Mouse (Mus musculus) frontal cortex, postnatal 14 days (tissue): ENCODE results near the gene Clasp1.

Source experiments
- DNase-seq, 2 experiments: peaks; one replicate each; pipeline ENCODE4 v3.0.0; 2022; ENCODE audit warnings: low spot score in 2 of 2

Clasp1 gene

DNA sequence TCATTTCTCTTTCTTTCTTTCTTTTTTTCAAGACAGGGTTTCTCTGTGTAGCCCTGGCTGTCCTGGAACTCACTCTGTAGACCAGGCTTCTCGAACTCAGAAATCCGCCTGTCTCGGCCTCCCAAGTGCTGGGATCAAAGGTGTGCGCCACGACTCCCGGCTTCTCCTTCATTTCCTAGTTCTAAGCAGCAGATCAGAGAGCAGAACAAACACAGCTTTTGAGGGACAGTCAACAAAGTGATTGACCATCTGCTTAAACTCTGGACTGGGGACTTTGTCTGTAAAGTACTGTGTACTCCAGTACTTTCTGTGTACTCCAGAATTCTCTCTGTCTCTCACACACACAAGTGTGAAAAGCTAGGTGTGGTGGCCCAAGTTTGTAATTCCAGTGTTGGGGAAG is 14.1 kb downstream of the Clasp1 start:
- DNase-seq, result no peak

DNA sequence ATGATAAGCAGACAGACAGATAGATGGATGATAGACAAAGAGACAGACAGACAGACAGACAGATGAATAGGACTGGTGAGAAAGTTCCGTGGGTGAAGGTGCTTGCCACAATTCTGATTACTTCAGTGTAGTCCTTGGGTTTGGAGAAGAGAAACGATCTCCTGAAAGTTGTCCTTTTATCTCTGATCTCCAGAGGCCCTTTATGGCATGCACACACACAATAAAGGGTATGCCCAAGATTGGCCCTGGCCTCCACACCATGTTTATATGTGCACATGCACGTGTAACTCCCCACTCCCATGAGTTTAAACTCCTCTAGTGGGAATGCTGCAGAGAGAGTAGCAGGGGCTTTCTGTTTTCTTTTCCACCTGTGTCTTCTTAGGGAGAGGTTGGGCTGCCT is 14.6 kb downstream of the Clasp1 start:
- DNase-seq, result no peak

DNA sequence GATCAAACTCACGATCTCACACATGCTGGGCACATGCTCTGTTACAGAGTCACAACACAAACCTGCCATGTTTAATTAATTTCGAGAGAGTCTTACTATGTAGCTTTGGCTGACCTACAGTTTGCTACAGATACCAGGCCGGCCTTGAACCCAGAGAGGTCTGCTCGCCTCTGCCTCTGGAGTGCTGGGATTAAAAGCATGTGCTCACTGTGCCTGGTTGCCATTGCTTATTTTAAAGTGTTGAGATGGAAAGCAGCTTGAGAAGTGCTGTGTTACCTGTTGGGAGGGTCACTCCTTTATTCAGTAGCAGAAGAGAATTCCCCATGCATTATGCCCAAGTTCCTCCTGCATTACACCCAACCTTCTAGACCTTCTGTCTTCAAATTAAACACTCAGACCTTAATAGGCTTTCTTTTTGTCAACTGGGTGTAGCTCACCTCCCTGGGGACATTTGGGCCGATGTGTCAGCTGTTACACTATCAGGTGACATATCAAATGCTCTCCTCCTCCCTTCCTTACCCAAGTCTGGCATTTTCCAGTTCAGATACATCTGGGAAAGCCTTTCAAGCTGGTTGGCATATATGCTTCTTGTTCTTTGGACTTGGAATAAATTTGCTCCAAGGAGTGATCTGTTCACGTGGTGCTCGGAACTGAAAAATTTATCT is 18.9 kb downstream of the Clasp1 start:
- no peak for DNase-seq

DNA sequence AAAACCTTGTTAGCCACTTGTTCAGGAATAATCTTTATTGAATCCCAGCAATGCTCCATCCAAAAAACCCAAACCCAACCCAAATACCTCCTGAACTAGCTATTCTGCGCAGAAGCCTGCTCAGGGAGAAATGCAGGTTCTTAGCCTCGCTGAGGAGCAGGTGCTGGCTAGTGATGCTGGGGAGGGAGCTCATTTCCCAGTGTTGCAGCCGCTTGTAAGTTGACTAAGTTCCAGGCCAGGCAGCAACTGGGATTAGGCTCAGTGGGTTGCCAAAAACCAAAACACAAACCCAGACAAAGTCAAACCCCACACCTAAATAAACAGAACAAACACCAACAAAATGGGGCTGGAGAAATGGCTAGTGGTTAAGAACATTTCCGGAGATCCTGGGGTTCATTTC is 20.4 kb downstream of the Clasp1 start:
- DNase-seq, result no peak

DNA sequence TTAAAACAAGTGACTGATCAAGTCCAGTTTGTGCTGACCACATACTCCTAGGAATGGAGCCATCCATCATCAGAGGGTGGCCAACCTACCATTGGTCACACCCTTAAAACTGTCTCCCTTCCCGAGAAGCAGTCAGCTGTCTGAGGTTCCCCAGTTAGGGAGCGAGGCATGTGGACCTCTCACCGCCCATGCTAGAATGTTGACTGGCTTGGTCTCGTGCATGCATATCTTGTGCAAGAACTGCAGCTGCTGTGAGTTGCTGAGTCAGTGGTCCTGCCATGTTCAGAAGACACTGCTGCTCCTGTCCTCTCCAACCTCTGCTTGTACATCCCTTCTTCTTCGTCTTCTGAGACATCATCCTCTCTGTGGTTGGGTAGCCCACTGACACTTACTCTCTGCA is 22.0 kb downstream of the Clasp1 start:
- no peak for DNase-seq

DNA sequence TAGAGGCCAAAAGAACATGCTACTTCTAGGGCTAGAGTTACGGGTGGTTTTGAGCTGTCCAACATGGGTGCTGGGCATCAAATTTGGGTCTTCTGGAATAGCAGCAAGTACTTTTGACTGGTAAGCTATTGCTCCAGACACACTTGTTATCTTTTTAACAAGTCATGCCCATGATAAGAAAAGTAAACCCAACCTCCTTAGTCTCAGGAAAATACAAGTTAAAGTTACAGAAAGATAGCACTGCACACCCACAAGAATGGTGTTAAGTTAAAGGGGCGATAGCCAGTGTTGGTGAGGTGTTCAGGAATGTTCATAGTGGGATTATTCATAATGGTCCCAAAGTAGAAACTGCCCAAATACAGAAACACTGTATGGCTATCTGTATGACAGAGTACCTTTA is 24.3 kb downstream of the Clasp1 start:
- no peak for DNase-seq

DNA sequence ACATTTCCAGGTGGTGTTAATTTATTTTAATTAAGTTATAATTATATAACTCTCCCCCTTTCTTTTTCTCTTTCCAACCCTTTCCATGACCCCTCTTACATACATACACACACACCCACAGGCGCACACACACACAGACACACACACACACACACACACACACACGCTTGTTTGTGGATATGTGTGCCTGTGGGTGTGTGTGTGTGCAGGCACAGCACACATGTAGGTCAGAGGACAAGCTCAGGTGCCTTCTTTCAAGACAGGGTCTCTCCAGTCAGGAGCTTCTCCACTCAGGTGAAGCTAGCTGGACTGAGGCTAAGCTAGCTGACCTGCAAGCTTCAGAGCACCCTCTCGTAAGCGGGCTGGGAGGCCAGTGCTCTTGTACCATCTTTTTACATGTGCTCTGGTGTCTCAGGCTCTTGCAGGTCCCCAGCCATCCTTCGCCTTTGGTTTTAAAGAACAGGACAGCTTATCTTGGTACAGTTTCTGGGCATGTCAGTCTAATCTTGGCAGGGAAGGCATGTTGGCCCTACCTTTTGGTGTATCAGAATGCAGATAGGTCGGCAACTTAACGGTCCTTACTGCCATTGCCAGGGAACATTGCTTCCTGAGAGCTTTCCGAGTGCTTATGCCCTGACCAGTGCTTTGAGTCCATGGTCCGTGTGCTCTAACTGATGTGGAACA is 28.3 kb downstream of the Clasp1 start:
- no peak for DNase-seq

DNA sequence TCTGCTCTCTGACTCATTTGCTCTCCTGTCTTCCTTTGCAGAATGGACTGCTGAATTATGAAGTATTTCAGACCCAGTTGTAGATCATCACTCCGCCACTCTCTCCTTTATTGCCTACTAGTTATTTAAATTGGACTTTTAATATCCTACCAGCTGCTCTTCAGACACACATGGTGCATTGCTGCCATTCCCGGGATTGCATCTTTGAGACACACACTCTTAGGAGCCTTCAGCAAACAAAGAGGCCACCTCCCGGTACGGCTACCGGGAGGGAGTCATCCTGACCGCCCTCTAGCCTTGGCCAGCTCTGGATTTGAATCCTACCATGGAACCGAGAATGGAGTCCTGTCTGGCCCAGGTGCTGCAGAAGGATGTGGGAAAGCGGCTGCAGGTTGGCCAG is 30.5 kb downstream of the Clasp1 start:
- no peak for DNase-seq

DNA sequence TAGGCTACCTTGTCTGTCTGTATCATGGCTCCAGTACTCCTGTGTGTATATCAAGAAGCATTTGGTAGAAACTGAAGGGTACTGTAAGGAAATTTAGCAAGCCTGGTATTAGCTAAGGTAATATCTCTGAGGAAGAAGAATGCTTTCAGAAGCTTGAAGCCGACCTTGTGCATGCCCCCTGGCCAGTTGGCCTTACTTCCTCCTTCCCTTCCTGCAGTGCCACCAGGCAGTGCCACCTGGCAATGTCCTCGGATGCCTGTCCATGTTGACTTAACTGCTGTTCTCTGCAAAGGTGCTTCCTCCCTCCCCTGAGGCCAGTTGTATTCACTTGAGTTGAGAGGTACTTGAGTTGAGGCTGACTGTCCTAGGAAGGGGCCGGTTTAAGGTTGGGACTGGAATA is 32.3 kb downstream of the Clasp1 start:
- DNase-seq, result no peak

DNA sequence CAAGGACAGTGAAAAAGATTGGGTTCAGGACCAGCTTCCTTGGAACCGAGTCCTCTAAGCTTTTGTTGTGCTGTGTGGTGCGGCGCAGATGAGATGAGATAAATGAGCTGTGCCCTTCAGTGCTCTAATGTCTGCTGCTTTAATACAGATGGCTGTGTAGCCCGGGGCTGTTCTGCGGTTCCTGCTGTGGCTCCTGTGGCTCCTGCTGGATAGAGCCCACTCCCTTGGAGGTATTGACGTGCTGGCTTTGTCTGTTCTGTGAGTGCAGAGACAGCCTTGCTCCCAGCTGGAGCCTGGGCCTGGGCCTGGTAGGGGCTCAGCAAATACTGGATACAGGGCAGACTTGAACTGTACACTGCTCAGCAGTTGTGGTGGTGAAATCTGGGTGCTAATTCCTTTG is 34.0 kb downstream of the Clasp1 start:
- DNase-seq, result no peak

DNA sequence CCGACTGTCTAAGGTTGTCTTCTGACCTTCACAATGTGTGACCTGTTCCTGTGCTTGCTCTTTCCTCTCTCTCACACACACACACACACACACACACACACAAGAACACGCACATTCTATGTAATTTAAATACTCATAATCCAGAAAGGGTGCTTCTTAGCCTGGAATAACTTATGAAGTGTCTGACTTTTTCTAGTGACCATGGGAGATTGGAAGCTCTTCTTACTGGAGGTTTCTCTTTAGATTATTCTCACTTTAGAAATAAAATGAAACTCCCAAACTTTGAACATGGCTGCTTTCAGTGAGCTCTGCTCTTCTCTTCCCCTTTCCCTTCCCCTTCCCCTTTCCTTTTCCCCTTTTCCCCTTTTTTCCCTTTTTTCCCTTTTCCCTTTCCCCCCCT is 37.1 kb downstream of the Clasp1 start:
- no peak for DNase-seq

DNA sequence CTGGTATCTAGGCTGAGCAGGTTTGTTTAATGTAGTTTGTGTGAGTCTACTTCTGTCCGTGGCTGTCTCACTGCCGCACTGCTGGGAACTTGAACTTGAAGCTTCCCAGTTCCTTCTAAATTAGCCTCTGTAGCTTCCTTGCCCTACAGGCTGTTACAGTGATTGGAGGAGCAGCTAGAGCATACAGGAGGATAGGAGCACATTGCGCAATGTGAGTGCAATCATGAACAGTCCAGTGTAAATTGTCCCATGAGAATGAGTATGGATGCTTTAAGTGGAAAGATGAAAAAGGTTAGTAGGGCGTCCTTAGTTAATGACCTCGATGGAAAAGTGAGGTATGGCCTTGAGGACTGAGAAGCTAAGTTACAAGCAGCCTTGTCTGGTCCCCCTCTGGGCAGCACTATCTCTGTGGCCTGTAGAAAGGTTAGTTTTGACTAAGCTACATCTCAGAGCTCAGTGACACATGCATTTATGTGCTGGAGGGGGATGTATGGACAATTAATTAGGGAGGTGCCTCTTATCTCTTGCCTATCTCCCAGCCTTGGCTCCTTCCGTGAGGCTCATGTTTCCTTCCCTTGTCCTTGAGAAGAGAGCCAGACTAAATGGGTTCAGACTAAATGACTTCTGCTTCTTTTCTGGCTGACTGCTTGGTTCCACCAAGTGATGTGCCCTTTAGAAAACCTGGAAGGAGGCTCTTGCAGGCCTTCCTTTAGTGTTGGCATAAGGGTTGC is 39.7 kb downstream of the Clasp1 start:
- no peak for DNase-seq

DNA sequence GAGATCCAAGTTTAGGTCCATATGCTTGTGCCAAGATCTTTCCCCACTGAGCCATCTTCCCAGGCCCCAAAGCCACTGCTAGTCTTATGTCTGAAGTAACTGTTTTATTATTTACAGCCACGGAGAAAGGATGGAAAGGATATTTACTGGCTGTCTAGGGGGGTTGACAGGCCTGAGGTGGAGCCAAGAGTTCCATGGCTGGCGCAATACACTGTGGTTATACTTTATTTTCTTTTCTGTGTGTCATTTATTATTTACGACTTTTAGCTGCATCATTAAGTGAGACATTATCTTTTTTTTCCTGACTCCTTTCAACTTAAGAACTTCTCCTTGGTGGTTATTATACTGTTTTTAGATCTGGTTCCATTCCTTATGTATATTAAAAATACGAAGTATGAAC is 42.7 kb downstream of the Clasp1 start:
- no peak for DNase-seq

DNA sequence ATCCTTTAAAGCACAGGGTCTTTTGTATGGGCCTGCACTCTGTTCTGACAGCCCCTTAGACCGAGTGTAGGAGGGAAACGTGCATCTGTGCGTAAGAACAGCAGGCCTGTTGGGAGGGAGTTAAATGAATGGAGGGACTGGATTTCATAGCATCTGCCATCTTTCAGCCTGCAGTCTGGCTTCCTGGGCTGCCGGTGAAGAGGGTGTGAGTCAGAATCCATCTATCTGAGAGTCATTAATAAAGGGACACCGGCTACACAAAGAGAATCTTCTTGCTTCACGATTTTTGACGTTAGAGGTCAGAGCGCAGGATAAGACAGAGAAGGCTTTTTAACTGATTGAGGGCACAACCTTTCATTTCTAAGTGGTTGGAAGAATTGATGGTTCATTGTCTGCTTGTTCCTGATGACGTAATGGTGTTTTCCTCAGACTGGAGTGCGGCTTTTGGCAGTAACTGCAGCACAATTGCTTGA is 46.2 kb downstream of the Clasp1 start:
- no peak for DNase-seq

DNA sequence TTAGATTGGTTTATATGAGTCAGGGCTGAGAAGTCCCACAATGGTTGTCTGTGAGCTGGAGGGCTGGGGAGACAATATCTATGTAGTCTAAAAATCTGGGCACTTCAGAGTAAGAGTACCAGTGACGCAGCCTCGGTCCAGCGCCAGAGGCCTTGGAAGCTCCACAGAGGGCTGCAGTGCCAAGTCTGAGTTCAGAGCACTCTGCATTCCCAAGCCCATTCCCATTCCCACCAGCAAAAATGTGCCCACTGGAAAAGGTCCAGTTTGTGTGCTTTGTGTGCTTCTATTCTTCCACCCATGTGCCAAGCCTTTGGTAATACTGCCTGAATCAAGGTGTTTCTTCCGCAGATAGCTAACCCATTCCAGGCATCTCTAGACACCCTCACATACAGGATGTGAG is 49.0 kb downstream of the Clasp1 start:
- DNase-seq, result no peak

DNA sequence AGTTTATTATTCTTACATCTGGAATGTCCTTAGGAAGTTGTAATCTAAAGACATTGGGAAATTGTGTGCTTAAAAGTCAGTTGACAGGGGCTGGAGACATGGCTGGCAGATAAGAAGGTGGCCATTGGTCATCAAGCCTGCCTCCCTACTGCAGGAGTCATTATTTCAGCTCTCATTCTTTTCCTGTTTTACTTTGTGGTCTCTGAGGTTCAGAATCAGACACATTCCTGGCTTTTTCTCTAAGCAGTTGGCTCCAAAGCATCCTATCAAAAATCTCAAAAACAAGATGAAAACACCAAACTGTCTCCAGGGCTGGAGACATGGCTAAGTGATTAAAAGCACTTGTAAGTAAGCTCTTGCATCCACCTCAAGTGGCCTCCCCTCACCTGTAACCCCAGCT is 49.5 kb downstream of the Clasp1 start:
- DNase-seq, result no peak

DNA sequence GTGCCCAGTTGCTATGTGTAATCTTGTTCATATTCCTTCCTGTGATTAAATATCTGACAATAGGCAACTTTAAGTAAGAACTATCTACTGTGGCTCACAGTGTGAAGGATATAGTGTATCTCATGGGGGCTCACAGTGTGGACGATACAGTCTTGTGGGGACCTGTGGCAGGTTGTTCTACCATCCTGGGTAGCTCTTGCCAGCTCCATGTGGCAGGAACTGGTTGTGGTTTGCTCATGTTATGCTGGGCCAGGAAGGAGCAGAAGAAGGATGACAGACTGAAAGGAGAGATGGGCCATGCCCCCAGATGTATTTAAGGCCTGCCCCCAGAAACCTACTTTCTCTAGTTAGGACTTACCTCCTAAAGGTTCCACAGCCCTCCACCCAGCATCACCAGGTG is 51.7 kb downstream of the Clasp1 start:
- DNase-seq, result no peak

DNA sequence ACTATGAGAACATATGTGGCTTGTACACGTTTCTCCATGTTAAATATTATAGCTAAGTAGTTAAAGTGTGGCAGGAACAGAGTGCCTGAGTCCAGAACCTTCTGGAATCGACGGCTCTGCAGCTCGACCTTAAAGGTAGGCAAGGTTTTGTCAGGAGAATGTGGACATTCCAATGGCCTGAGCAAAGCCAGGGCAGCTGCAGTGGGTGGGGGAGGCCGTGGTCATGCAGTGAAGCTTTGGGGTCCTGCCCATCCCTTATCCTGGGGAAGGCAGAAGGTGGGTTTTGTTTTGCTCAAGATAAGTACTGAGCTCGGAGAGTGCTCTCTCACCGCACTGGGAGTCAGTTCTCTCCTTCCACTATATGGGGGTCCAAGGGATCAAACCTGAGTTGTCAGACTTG is 55.6 kb downstream of the Clasp1 start:
- no peak for DNase-seq

DNA sequence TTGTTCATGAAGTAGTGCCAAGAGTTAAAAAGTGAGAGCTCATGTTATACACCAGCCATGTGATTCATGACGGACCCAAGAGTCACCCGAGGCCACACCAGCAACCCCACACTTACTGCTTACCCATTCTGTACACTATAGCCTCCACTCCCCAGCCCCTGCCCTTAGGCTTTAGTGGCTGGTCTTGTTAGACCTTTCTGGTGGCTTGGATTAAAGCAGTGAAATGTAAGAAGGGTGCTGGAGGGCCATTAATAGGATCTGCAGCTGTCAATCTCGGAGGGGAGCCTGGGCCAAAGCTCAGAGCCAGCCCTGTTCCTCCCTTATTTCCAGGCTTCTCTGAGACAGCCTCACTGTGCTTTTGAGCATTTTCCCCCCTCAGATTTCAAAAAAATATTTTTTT is 56.1 kb downstream of the Clasp1 start:
- no peak for DNase-seq

DNA sequence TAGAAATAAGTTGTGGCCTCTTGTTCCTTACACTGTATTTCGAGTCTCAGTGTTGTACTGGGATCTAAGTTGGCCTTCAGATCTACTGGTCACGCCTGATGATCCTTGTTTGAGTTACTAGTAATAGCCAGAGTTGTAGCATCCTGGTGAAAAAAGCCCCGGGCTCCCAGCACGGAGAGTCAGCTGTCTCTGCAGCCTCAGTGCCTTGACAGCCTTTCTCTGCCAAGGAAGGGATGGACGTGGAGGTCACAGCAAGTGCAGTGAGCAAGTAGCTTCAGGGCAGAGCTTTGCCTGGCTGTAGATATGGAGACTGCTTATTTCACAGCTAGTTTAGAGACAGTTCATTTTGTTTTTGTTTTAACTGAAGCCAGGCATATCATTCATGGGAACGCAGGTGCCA is 56.6 kb downstream of the Clasp1 start:
- no peak for DNase-seq

DNA sequence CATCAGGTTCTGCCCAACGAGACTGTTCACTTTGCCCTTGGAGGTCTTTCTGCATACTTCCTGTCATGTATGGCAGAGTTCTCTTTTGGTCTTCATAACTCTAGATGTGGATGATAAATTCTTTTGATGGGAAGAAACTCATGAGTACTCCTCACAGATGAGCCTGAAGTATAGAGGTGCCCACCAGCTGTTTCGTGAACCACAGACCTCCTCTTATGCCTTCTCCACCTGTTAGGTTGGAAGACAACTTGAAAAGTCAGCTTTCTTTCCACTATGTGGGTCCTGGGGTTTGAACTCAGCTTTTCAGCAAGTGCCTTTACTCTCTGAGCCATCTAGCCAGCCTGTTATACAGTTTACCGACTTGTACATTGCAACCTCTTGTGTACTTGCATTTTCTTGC is 57.1 kb downstream of the Clasp1 start:
- no peak for DNase-seq

DNA sequence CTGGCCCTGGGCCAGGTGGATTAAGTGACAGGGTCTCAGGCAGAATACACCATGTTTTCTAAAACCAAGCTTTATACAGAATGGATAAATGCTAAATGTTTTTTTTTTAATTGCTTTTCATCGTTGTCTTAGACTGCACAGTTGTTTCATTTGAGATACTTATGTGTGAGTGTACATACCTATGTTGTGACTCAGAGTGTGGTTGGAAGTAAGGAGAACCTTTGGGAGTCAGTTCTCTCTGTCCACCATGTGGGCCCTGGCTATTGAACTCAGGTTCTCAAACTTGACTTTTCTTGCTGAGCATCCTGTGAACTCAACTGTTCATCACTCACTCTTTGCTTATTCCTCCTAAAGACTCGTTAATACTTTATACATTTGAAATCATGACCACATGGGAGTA is 58.3 kb downstream of the Clasp1 start:
- DNase-seq, result no peak

DNA sequence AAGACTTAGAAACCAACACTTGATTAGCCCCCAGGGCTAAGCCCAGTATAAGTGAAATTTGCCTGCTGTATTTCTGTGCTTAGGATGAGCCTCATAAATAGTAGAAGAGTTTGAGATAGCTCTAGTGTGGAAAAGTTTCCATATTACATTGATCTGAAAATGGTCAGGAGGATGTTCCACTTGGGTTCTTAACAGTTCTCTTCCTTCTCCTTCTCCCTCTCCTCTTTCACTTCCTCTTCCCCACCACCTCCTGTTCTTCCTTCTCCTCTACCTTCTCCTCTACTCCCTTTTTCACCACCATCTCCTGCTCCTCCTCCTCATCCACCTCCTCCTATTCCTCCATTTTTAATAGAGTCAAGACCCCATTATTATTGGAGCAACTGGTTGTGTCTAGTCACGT is 59.4 kb downstream of the Clasp1 start:
- DNase-seq, result no peak
